11 mouse cellular contexts compared by ENCODE assay signal in the genomic region with DNA sequence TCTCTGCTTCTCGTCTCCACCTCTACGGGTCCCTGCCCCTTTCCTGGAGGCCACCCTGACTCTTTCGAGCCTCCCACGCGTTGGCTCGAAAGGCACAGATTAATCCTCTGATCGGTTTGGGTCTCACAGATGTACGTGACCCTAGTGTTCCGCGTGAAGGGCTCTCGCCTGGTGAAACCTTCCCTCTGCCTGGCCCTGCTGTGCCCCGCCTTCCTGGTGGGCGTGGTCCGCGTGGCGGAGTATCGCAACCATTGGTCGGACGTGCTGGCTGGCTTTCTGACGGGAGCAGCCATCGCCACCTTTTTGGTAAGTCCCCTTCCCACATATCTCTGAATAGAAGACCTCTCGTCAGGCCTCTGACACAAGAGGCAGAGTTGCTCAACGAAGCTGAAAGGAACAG. TPM values are rescaled to one million over a fixed set of nuclear protein-coding genes. Genes with fewer than 3 reads are reported as not detected.
DNase-seq lines count a peak whose midpoint lies in the region; ATAC-seq and TF ChIP-seq lines count a peak whose summit lies in the region.
"Had no signal": no experiment of that assay in that cellular context is flagged by ENCODE, and none has a peak within 500 bp of the region (broad histone marks: within the 10 kb centered on the region; RNA-seq: fewer than 3 reads in every experiment).

No protein-coding gene starts in this region.

- 22% methylated on average over 23 of the region's 23 CpGs for WGBS in forebrain, embryonic 16.5 days
- WGBS in forebrain, postnatal 0 days: 29% methylated on average over 23 of the region's 23 CpGs
- WGBS in lung, embryonic 14.5 days: 11% methylated on average over 23 of the region's 23 CpGs
- WGBS in liver, embryonic 12.5 days (ENCODE audit: insufficient replicate concordance): 12% methylated on average over 23 of the region's 23 CpGs

- H3K9me3 ChIP-seq in forebrain, embryonic 16.5 days (ENCODE audit: control insufficient read depth, low read length): no peaks in the 10 kb centered on the region
- H3K9me3 ChIP-seq in forebrain, postnatal 0 days (ENCODE audit: low read length): no peaks in the 10 kb centered on the region
- H3K9me3 ChIP-seq in lung, embryonic 14.5 days (ENCODE audit: low read depth, low read length): no peaks in the 10 kb centered on the region
- H3K9me3 ChIP-seq in liver, embryonic 12.5 days (replicated peaks): no peaks in the 10 kb centered on the region

- no peak for TF ChIP-seq CTCF in forebrain, postnatal 0 days (IDR thresholded peaks at IDR 0.05; ENCODE audit: low read depth)
- no peak for TF ChIP-seq CTCF in lung, embryonic 14.5 days (IDR thresholded peaks at IDR 0.05; ENCODE audit: low read depth)

- H3K27ac ChIP-seq in forebrain, embryonic 16.5 days (ENCODE audit: low read length): no peak overlapping the region
- H3K27ac ChIP-seq in forebrain, postnatal 0 days (ENCODE audit: low read depth, low read length): no peak overlapping the region
- H3K27ac ChIP-seq in lung, embryonic 14.5 days (ENCODE audit: low read depth): no peak overlapping the region
- H3K27ac ChIP-seq in liver, embryonic 12.5 days: no peak overlapping the region
- H3K27ac ChIP-seq: hindbrain, postnatal 0 days had no signal

- ATAC-seq in forebrain, embryonic 16.5 days: 0 out of 2 replicates have a peak, but pooled peaks have one; percentile 16
- ATAC-seq in forebrain, postnatal 0 days: no peak
- ATAC-seq in lung, embryonic 14.5 days (ENCODE audit: insufficient read depth): no peak
- ATAC-seq in liver, embryonic 12.5 days: no peak
- ATAC-seq in inflammation-experienced regulatory T-cells, adult 6 months: no peak

- H3K4me3 ChIP-seq in forebrain, embryonic 16.5 days (replicated peaks; ENCODE audit: low read length): no peak overlapping the region
- H3K4me3 ChIP-seq in forebrain, postnatal 0 days (ENCODE audit: low read depth, low read length): no peak overlapping the region
- no peak overlapping the region for H3K4me3 ChIP-seq in lung, embryonic 14.5 days (ENCODE audit: low read depth, low read length)
- no peak overlapping the region for H3K4me3 ChIP-seq in liver, embryonic 12.5 days

- H3K36me3 ChIP-seq in forebrain, embryonic 16.5 days (ENCODE audit: control insufficient read depth, insufficient read depth): peaks cover 12% of the 10 kb centered on the region; the same call in 1 of the 2 replicates
- H3K36me3 ChIP-seq in forebrain, postnatal 0 days (ENCODE audit: insufficient read depth): peaks cover 39% of the 10 kb centered on the region
- no peaks in the 10 kb centered on the region for H3K36me3 ChIP-seq in lung, embryonic 14.5 days (ENCODE audit: insufficient read depth)
- H3K36me3 ChIP-seq in liver, embryonic 12.5 days: no peaks in the 10 kb centered on the region

- no peak overlapping the region for H3K9ac ChIP-seq in forebrain, embryonic 16.5 days (replicated peaks; ENCODE audit: low read depth, low read length)
- no peak overlapping the region for H3K9ac ChIP-seq in forebrain, postnatal 0 days
- H3K9ac ChIP-seq in lung, embryonic 14.5 days: no peak overlapping the region
- H3K9ac ChIP-seq in liver, embryonic 12.5 days: no peak overlapping the region

- H3K27me3 ChIP-seq in forebrain, embryonic 16.5 days (replicated peaks; ENCODE audit: control insufficient read depth, insufficient read depth, low read length): peaks cover 3% of the 10 kb centered on the region; the same call in 1 of the 2 replicates
- no peaks in the 10 kb centered on the region for H3K27me3 ChIP-seq in forebrain, postnatal 0 days (ENCODE audit: insufficient read depth, low read length)
- no peaks in the 10 kb centered on the region for H3K27me3 ChIP-seq in lung, embryonic 14.5 days (ENCODE audit: insufficient read depth, low read length)
- H3K27me3 ChIP-seq in liver, embryonic 12.5 days (replicated peaks): peaks cover 51% of the 10 kb centered on the region

- no peak overlapping the region for H3K4me2 ChIP-seq in forebrain, embryonic 16.5 days (ENCODE audit: low read length)
- no peak overlapping the region for H3K4me2 ChIP-seq in forebrain, postnatal 0 days (ENCODE audit: low read depth)
- H3K4me2 ChIP-seq in lung, embryonic 14.5 days: no peak overlapping the region
- peak overlapping the region; percentile 38 for H3K4me2 ChIP-seq in liver, embryonic 12.5 days

- no peaks in the 10 kb centered on the region for H3K4me1 ChIP-seq in forebrain, embryonic 16.5 days (replicated peaks; ENCODE audit: control insufficient read depth, insufficient read depth, low read length)
- H3K4me1 ChIP-seq in forebrain, postnatal 0 days (ENCODE audit: insufficient read depth): no peaks in the 10 kb centered on the region
- H3K4me1 ChIP-seq in lung, embryonic 14.5 days (ENCODE audit: insufficient read depth): no peaks in the 10 kb centered on the region
- peaks cover 25% of the 10 kb centered on the region for H3K4me1 ChIP-seq in liver, embryonic 12.5 days

- no peak for DNase-seq in forebrain, postnatal 0 days
- peak; percentile 36 for DNase-seq in lung, embryonic 14.5 days
- DNase-seq in lung, postnatal 36 days: no peak
- peak; percentile 85 for DNase-seq in R1 (ENCODE audit: low read depth, low spot score)
- DNase-seq in frontal cortex, postnatal 14 days (ENCODE audit: low spot score in 2 of 2): no peak
- DNase-seq: right cerebral cortex, adult 18-20 months had no signal

RNA-seq across cellular contexts. Expression of a gene that starts 7.4 kb away (rescaled TPM):
- 74.1 and 89.9 TPM in 2 replicates for polyA plus RNA-seq in forebrain, embryonic 16.5 days (2015; fragmentation: Nextera tagmentation; extraction: Ambion mirVana)
- total RNA-seq in forebrain, postnatal 0 days (2014; rRNA removed): 97.9 and 108 TPM in 2 replicates
- polyA plus RNA-seq in forebrain, postnatal 0 days (2015; fragmentation: Nextera tagmentation; extraction: Ambion mirVana): 122 and 144 TPM in 2 replicates
- 7.7 and 10.2 TPM in 2 replicates for polyA plus RNA-seq in lung, embryonic 14.5 days (2014; fragmentation: Nextera tagmentation; extraction: Ambion mirVana)
- 2.3 and 3.1 TPM in 2 replicates for polyA plus RNA-seq in liver, embryonic 12.5 days (2016; fragmentation: Nextera tagmentation; extraction: Ambion mirVana)
- 1 to 10 TPM in 1 of 3 experiments, under 1 TPM in 2; 0.26 to 1.2 (median 0.45) TPM for polyA plus RNA-seq in inflammation-experienced regulatory T-cells, adult 6 months (2017; shearing (Covaris generic))
- total RNA-seq: CH12.LX had no signal

RNA-seq across cellular contexts. Expression of a gene that starts 11.3 kb away (rescaled TPM):
- 9.0 and 12.5 TPM in 2 replicates for polyA plus RNA-seq in forebrain, embryonic 16.5 days (2015; fragmentation: Nextera tagmentation; extraction: Ambion mirVana)
- 28.2 and 37.7 TPM in 2 replicates for total RNA-seq in forebrain, postnatal 0 days (2014; rRNA removed)
- polyA plus RNA-seq in forebrain, postnatal 0 days (2015; fragmentation: Nextera tagmentation; extraction: Ambion mirVana): 7.0 and 7.3 TPM in 2 replicates
- 10.2 and 12.2 TPM in 2 replicates for polyA plus RNA-seq in lung, embryonic 14.5 days (2014; fragmentation: Nextera tagmentation; extraction: Ambion mirVana)
- polyA plus RNA-seq in liver, embryonic 12.5 days (2016; fragmentation: Nextera tagmentation; extraction: Ambion mirVana): 2.8 and 3.0 TPM in 2 replicates
- 1 to 10 TPM; 3.6 to 6.2 (median 4.9) TPM for polyA plus RNA-seq in inflammation-experienced regulatory T-cells, adult 6 months (2017; shearing (Covaris generic))

RNA-seq across cellular contexts. Expression of a gene that starts 16.9 kb away (rescaled TPM):
- 47.7 and 54.8 TPM in 2 replicates for polyA plus RNA-seq in forebrain, embryonic 16.5 days (2015; fragmentation: Nextera tagmentation; extraction: Ambion mirVana)
- 42.0 and 47.1 TPM in 2 replicates for total RNA-seq in forebrain, postnatal 0 days (2014; rRNA removed)
- polyA plus RNA-seq in forebrain, postnatal 0 days (2015; fragmentation: Nextera tagmentation; extraction: Ambion mirVana): 52.8 and 65.9 TPM in 2 replicates
- polyA plus RNA-seq in lung, embryonic 14.5 days (2014; fragmentation: Nextera tagmentation; extraction: Ambion mirVana): 39.5 and 40.1 TPM in 2 replicates
- polyA plus RNA-seq in liver, embryonic 12.5 days (2016; fragmentation: Nextera tagmentation; extraction: Ambion mirVana): 39.9 and 41.8 TPM in 2 replicates
- 10 to 100 TPM in 1 of 3 experiments, 1 to 10 TPM in 2; 8.8 to 11.1 (median 9.7) TPM for polyA plus RNA-seq in inflammation-experienced regulatory T-cells, adult 6 months (2017; shearing (Covaris generic))

RNA-seq across cellular contexts. Expression of a gene that starts 17.0 kb away (rescaled TPM):
- polyA plus RNA-seq in forebrain, embryonic 16.5 days (2015; fragmentation: Nextera tagmentation; extraction: Ambion mirVana): 5.4 and 11.9 TPM in 2 replicates
- 8.6 and 13.6 TPM in 2 replicates for total RNA-seq in forebrain, postnatal 0 days (2014; rRNA removed)
- 3.5 and 4.1 TPM in 2 replicates for polyA plus RNA-seq in forebrain, postnatal 0 days (2015; fragmentation: Nextera tagmentation; extraction: Ambion mirVana)
- polyA plus RNA-seq in lung, embryonic 14.5 days (2014; fragmentation: Nextera tagmentation; extraction: Ambion mirVana): 2.8 and 4.9 TPM in 2 replicates
- polyA plus RNA-seq in liver, embryonic 12.5 days (2016; fragmentation: Nextera tagmentation; extraction: Ambion mirVana): 1.3 and 2.2 TPM in 2 replicates
- polyA plus RNA-seq in inflammation-experienced regulatory T-cells, adult 6 months (2017; shearing (Covaris generic)): not detected
- total RNA-seq: CH12.LX had no signal

RNA-seq across cellular contexts. Expression of a gene that starts 19.0 kb away (rescaled TPM):
- 1.6 and 1.8 TPM in 2 replicates for polyA plus RNA-seq in forebrain, embryonic 16.5 days (2015; fragmentation: Nextera tagmentation; extraction: Ambion mirVana)
- total RNA-seq in forebrain, postnatal 0 days (2014; rRNA removed): 0.24 and 1.0 TPM in 2 replicates
- polyA plus RNA-seq in forebrain, postnatal 0 days (2015; fragmentation: Nextera tagmentation; extraction: Ambion mirVana): 2.2 and 2.4 TPM in 2 replicates
- 5.3 and 6.4 TPM in 2 replicates for polyA plus RNA-seq in lung, embryonic 14.5 days (2014; fragmentation: Nextera tagmentation; extraction: Ambion mirVana)
- polyA plus RNA-seq in liver, embryonic 12.5 days (2016; fragmentation: Nextera tagmentation; extraction: Ambion mirVana): 155 and 158 TPM in 2 replicates
- polyA plus RNA-seq in inflammation-experienced regulatory T-cells, adult 6 months (2017; shearing (Covaris generic)): under 1 TPM in 2 of 3 experiments, not detected in 1; 0.31 to 0.38 TPM

Comparison
In these comparisons a context has a peak if more than half of its experiments do, and no peak if none do; other contexts are left out.
1. DNase-seq: peak in lung, embryonic 14.5 days (single experiment) and R1 (single experiment); none in forebrain, postnatal 0 days (single experiment), lung, postnatal 36 days (single experiment) and frontal cortex, postnatal 14 days (0 of 2).